Mouse (Mus musculus) brain, embryonic 18.5 days (tissue): ENCODE data around the gene Cd82.

Experiments
- DNase-seq: peaks from one replicate; pipeline ENCODE4 v3.0.0-alpha.2; 2012; ENCODE audit warnings: low read depth, low spot score

The Cd82 gene

GRCm38 (mm10) chr2:93466314-93466713, 3.4 kb upstream of the Cd82 start:
- DNase-seq: no peak

GRCm38 (mm10) chr2:93461869-93462714, 848 bp downstream of the Cd82 start:
- peak; percentile 28 for DNase-seq

- no peak for DNase-seq
Observed at GRCm38 (mm10) chr2:93460786-93461469, 2.0 kb downstream of the Cd82 start.

GRCm38 (mm10) chr2:93459208-93459920, 3.6 kb downstream of the Cd82 start:
- DNase-seq: no peak

GRCm38 (mm10) chr2:93458332-93459207, 4.4 kb downstream of the Cd82 start:
- no peak for DNase-seq

GRCm38 (mm10) chr2:93457426-93458130, 5.4 kb downstream of the Cd82 start:
- DNase-seq: no peak

- no peak for DNase-seq
Observed at GRCm38 (mm10) chr2:93456140-93456539, 6.8 kb downstream of the Cd82 start.

GRCm38 (mm10) chr2:93454817-93455591, 7.9 kb downstream of the Cd82 start:
- no peak for DNase-seq

- DNase-seq: no peak
Observed at GRCm38 (mm10) chr2:93454334-93454733, 8.6 kb downstream of the Cd82 start.

- no peak for DNase-seq
Observed at GRCm38 (mm10) chr2:93453046-93453445, 9.9 kb downstream of the Cd82 start.

GRCm38 (mm10) chr2:93452506-93452905, 10.4 kb downstream of the Cd82 start:
- DNase-seq: no peak

- DNase-seq: no peak
Observed at GRCm38 (mm10) chr2:93452057-93452456, 10.9 kb downstream of the Cd82 start.

- DNase-seq: no peak
Observed at GRCm38 (mm10) chr2:93451219-93451938, 11.6 kb downstream of the Cd82 start.

GRCm38 (mm10) chr2:93450695-93451094, 12.2 kb downstream of the Cd82 start:
- DNase-seq: no peak

- no peak for DNase-seq
Observed at GRCm38 (mm10) chr2:93449657-93450056, 13.3 kb downstream of the Cd82 start.

- DNase-seq: no peak
Observed at GRCm38 (mm10) chr2:93448774-93449173, 14.2 kb downstream of the Cd82 start.

GRCm38 (mm10) chr2:93447500-93448249, 15.3 kb downstream of the Cd82 start:
- no peak for DNase-seq

GRCm38 (mm10) chr2:93446606-93447353, 16.2 kb downstream of the Cd82 start:
- no peak for DNase-seq
